Mouse (Mus musculus) kidney, adult 2 months (tissue): ENCODE measurements around the gene Zmpste24. TPM values are rescaled to one million over a fixed set of nuclear protein-coding genes. Genes with fewer than 3 reads are reported as not detected.
"Not testable (repeated sequence)": the region's sequence is repeated elsewhere in the genome, so short reads cannot be mapped to it uniquely, and the experiment has no call there.

Experiments used
- DNase-seq: peaks from one replicate; pipeline ENCODE4 v3.0.0; 2021
- H3K27ac ChIP-seq: fragments of 200-500 bp; 2 replicates; pipeline ENCODE4 v1.5.1; 2012; ENCODE audit warnings: low read depth, low read length, control low read depth, inconsistent platforms; ENCODE audit not compliant: insufficient read depth
- H3K27me3 ChIP-seq: fragments of 200-500 bp; replicated peaks from 2 replicates; pipeline ENCODE4 v1.6.1; 2012; ENCODE audit warnings: mild to moderate bottlenecking, moderate library complexity, low read length, inconsistent platforms; ENCODE audit not compliant: control insufficient read depth, insufficient read depth
- H3K36me3 ChIP-seq: fragments of 200-500 bp; 2 replicates; pipeline ENCODE4 v1.6.1; 2012; ENCODE audit warnings: mild to moderate bottlenecking, moderate library complexity, low read length, inconsistent platforms; ENCODE audit not compliant: control insufficient read depth, insufficient read depth
- H3K4me1 ChIP-seq: fragments of 200-500 bp; 2 replicates; pipeline ENCODE4 v1.6.1; 2011; ENCODE audit warnings: low read length; ENCODE audit not compliant: control insufficient read depth, insufficient read depth
- H3K4me3 ChIP-seq: fragments of 200-500 bp; 2 replicates; pipeline ENCODE4 v1.5.1; 2011; ENCODE audit warnings: mild to moderate bottlenecking, low read depth, low read length, control low read depth; ENCODE audit not compliant: insufficient read depth
- CTCF ChIP-seq: fragments of 200-500 bp; conservative IDR thresholded peaks from 2 replicates; pipeline ENCODE4 v1.5.1; 2011; ENCODE audit warnings: low read depth, mild to moderate bottlenecking, control low read depth, low read length, moderate library complexity, mixed read lengths; ENCODE audit not compliant: insufficient read depth, insufficient read length
- POLR2A ChIP-seq: fragments of 200-500 bp; IDR thresholded peaks from one replicate; pipeline ENCODE4 v1.6.1; 2011; ENCODE audit warnings: low read depth, low read length, control low read depth
- WGBS: fragments of 180-500 bp; shearing (Covaris S2); methylation state at CpG from one replicate; pipeline ENCODE4 v1.1.7; 2018; 5-methylcytosine and 5-hydroxymethylcytosine counted together
- polyA plus RNA-seq: library from polyadenylated mRNA; depleted of rRNA; stranded (reverse); fragments of >200 nt; gene quantifications from 2 replicates; pipeline ENCODE4 v1.2.3, GENCODE M21; 2012

Gene Zmpste24
- polyA plus RNA-seq, 1 experiment, result 45.7 TPM

DNA sequence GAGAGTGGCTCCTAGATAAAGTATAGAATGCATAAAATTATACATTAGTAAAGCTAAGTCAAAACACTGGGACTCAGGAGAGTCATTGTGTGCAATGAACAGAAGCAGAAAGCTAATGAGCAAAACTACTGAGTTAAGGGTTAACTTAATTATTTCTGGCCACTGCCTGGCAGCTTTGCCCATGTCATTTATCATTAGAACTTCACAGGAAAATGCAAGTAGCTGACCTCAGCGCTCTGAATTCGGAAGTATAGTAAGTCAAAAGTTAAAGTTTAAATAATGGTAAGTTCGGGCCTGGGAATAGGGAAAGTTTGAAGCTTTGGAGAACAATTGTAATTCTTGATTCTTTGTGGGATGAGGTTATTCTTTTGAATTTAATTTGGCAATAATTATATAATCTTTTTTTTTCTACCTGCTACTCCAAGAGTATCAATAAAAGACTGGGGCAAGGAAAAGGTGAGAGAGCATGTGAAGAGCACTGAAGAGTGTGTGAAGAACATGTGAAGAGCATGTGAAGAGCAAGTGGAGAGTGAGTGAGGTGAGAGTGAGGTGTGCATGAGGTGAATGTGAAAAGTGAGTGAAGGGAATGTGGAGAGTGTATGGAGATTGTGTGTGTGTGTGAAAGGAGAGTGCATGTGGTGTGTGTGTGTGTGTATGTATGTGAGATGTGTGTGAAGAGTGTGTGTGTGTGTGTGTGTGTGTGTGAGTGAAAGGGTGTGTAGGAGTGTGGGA, 20.0 kb downstream of the Zmpste24 start:
- TF ChIP-seq CTCF, result no peak
- no peak for TF ChIP-seq POLR2A
- no peak overlapping the region for H3K4me3 ChIP-seq
- peaks cover 10% of the 10 kb centered on the region for H3K36me3 ChIP-seq
- WGBS, result 11% methylated on average over 3 of the region's 3 CpGs
- H3K27me3 ChIP-seq, result no peaks in the 10 kb centered on the region
- peaks cover 4% of the 10 kb centered on the region; the same call in 1 of the 2 replicates for H3K4me1 ChIP-seq
- H3K27ac ChIP-seq, result no peak overlapping the region
- DNase-seq, result peak; percentile 80

DNA sequence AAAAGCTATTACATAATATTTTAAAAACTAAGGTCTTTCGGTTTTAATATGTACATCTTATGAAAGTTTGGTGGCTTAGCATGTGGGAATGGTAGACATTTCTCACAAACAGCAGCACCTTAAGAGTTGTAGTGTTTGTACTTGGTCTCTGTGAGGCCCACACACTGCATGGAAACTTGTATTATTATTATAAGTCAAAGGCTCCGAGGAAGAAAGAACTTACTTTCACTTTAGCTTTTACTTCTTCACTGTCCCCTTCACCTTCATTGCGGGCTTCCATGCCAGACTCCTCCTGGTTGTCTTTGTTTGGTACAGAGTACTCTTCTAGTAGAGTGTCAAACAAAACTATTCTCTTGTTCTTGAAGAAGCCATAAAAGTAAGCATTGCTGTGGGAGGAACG, 23.8 kb downstream of the Zmpste24 start:
- Histone ChIP-seq H3K36me3 (0 out of 2 replicates have a peak, but pooled peaks cover 4% of the 10 kb centered on the region), H3K27me3 (no peaks in the 10 kb centered on the region), H3K4me1 (peaks cover 4% of the 10 kb centered on the region; the same call in 1 of the 2 replicates), H3K27ac (no peak overlapping the region), H3K4me3 (no peak overlapping the region)
- WGBS, result 83% methylated on average over 4 of the region's 4 CpGs
- DNase-seq, result no peak
- TF ChIP-seq POLR2A, result no peak
- no peak for TF ChIP-seq CTCF

- no peak for DNase-seq
- Histone ChIP-seq H3K4me1 (no peaks in the 10 kb centered on the region), H3K27me3 (no peaks in the 10 kb centered on the region), H3K4me3 (no peak overlapping the region), H3K27ac (no peak overlapping the region), H3K36me3 (peaks cover 1% of the 10 kb centered on the region)
- WGBS, result 62% methylated on average over 2 of the region's 2 CpGs
- no peak for TF ChIP-seq POLR2A
- no peak for TF ChIP-seq CTCF
Measured at GRCm38 (mm10) chr4:121065336-121065735, 32.7 kb downstream of the Zmpste24 start.

DNA sequence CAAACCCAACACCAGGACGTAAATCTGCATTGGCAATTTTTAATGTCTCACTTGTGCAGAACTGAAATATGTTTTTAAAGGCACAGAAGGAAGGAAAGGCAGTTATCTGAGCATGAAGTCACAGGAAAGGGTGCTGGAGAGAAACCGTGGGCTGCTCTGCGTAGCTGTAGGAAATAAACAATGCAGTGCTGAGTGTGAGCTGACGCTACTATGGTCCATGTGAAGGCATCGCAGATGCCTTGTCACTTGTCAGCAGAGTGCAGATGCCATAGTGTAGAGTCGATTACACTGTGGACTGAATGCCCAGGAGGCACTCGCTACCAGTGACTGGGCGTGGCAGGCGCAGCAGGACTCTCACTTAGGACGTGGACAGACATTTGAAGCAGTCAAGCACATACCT, 38.8 kb downstream of the Zmpste24 start:
- not testable (repeated sequence) for DNase-seq, H3K4me1 ChIP-seq, H3K36me3 ChIP-seq, H3K4me3 ChIP-seq, H3K27me3 ChIP-seq, H3K27ac ChIP-seq
- 86% methylated on average over 10 of the region's 10 CpGs for WGBS

GRCm38 (mm10) chr4:121057032-121057431, 41.0 kb downstream of the Zmpste24 start:
- Histone ChIP-seq H3K27me3 (no peaks in the 10 kb centered on the region), H3K4me1 (no peaks in the 10 kb centered on the region), H3K27ac (no peak overlapping the region), H3K36me3 (no peaks in the 10 kb centered on the region), H3K4me3 (no peak overlapping the region)
- no peak for DNase-seq
- 84% methylated on average over 2 of the region's 2 CpGs for WGBS
- no peak for TF ChIP-seq POLR2A
- no peak for TF ChIP-seq CTCF

- Histone ChIP-seq H3K27ac (no peak overlapping the region), H3K27me3 (no peaks in the 10 kb centered on the region), H3K36me3 (no peaks in the 10 kb centered on the region), H3K4me1 (no peaks in the 10 kb centered on the region), H3K4me3 (no peak overlapping the region)
- TF ChIP-seq POLR2A (no peak), CTCF (peak; percentile 54)
- WGBS, result 54% methylated on average over 3 of the region's 3 CpGs
- DNase-seq, result no peak
Measured at GRCm38 (mm10) chr4:121056342-121056741, 41.7 kb downstream of the Zmpste24 start.

DNA sequence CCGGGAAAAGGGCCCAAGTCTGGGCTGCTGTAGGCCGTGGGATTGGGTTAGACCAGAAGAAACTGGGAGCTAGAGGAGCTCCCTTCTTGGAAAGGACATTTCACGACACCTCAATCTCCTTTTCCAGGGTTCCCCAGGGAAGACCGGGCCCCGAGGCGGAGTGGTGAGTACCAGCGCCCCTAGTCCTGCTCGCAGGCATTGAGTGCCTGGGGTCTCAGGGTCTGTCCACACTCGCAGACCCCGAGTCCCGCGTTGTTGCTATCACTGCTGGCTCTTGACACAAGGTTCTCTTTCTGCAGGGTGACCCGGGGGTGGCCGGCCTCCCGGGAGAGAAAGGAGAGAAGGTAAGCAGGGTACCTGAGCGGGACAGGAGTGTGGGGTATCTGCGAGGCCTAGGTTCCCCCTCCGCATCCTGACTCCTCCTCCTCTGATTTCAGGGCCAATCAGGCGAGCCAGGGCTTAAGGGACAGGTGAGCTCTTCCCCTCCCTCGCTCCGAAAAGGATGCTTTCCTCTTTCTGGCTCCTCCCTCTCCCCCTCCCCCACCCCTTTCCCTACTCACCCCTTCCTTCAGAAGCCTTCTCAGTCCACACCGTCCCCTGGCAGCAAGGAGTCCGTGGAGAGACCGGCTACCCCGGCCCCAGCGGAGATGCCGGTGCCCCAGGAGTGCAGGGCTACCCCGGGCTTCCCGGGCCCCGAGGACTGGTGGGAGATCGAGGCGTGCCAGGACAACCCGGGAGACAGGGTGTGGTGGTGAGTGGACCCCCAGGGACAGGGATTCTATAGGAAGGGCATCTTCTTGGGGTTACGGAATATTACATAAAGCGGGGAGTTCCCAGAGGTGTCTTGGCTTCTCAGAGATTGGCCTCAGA, 45.4 kb downstream of the Zmpste24 start:
- Histone ChIP-seq H3K36me3 (no peaks in the 10 kb centered on the region), H3K4me1 (no peaks in the 10 kb centered on the region), H3K4me3 (no peak overlapping the region), H3K27me3 (no peaks in the 10 kb centered on the region), H3K27ac (no peak overlapping the region)
- TF ChIP-seq POLR2A (no peak), CTCF (no peak)
- no peak for DNase-seq
- WGBS, result 17% methylated on average over 35 of the region's 35 CpGs
